Mouse (Mus musculus) cerebellum, adult 9-10 months (tissue): ENCODE data around the gene Cbfa2t3.

ENCODE experiments used
- DNase-seq: peaks from one replicate; pipeline ENCODE4 v3.0.0; 2022

Cbfa2t3 gene

GRCm38 (mm10) chr8:122686879-122687278 lies 12.0 kb downstream of the Cbfa2t3 start:
- DNase-seq, result no peak

GRCm38 (mm10) chr8:122685097-122685861 lies 13.6 kb downstream of the Cbfa2t3 start:
- DNase-seq, result peak; percentile 79

GRCm38 (mm10) chr8:122682820-122683219 lies 16.1 kb downstream of the Cbfa2t3 start:
- no peak for DNase-seq

GRCm38 (mm10) chr8:122680171-122680570 lies 18.7 kb downstream of the Cbfa2t3 start:
- no peak for DNase-seq

GRCm38 (mm10) chr8:122679325-122679920 lies 19.5 kb downstream of the Cbfa2t3 start:
- DNase-seq, result no peak

- no peak for DNase-seq
Observed at GRCm38 (mm10) chr8:122678896-122679210, 20.1 kb downstream of the Cbfa2t3 start.

GRCm38 (mm10) chr8:122678061-122678895 lies 20.6 kb downstream of the Cbfa2t3 start:
- peak; percentile 85 for DNase-seq

GRCm38 (mm10) chr8:122677481-122678021 lies 21.4 kb downstream of the Cbfa2t3 start:
- DNase-seq, result no peak

GRCm38 (mm10) chr8:122676621-122677480 lies 22.1 kb downstream of the Cbfa2t3 start:
- peak; percentile 98 for DNase-seq

- peak; percentile 83 for DNase-seq
Observed at GRCm38 (mm10) chr8:122675596-122676420, 23.1 kb downstream of the Cbfa2t3 start.

GRCm38 (mm10) chr8:122674999-122675398 lies 23.9 kb downstream of the Cbfa2t3 start:
- peak; percentile 67 for DNase-seq

GRCm38 (mm10) chr8:122673989-122674388 lies 24.9 kb downstream of the Cbfa2t3 start:
- no peak for DNase-seq

GRCm38 (mm10) chr8:122671894-122672293 lies 27.0 kb downstream of the Cbfa2t3 start:
- no peak for DNase-seq

GRCm38 (mm10) chr8:122670718-122671117 lies 28.2 kb downstream of the Cbfa2t3 start:
- DNase-seq, result no peak

GRCm38 (mm10) chr8:122670001-122670400 lies 28.9 kb downstream of the Cbfa2t3 start:
- no peak for DNase-seq

GRCm38 (mm10) chr8:122669370-122669769 lies 29.5 kb downstream of the Cbfa2t3 start:
- no peak for DNase-seq

GRCm38 (mm10) chr8:122667854-122668253 lies 31.1 kb downstream of the Cbfa2t3 start:
- DNase-seq, result no peak

- no peak for DNase-seq
Observed at GRCm38 (mm10) chr8:122666827-122667226, 32.1 kb downstream of the Cbfa2t3 start.

- DNase-seq, result no peak
Observed at GRCm38 (mm10) chr8:122666338-122666764, 32.6 kb downstream of the Cbfa2t3 start.

- DNase-seq, result no peak
Observed at GRCm38 (mm10) chr8:122665667-122666316, 33.1 kb downstream of the Cbfa2t3 start.

- peak; percentile 79 for DNase-seq
Observed at GRCm38 (mm10) chr8:122665221-122665620, 33.7 kb downstream of the Cbfa2t3 start.
